Mouse (Mus musculus) right cerebral cortex, postnatal 4 days (tissue): ENCODE measurements around the gene Alyref.
"Not testable (repeated sequence)": the region's sequence is repeated elsewhere in the genome, so short reads cannot be mapped to it uniquely, and the experiment has no call there.

ENCODE experiments used
- DNase-seq: peaks from one replicate; pipeline ENCODE4 v3.0.0-alpha.2; 2022

Alyref gene

GRCm38 (mm10) chr11:120598990-120599549, 905 bp upstream of the Alyref start:
- no peak for DNase-seq

- no peak for DNase-seq
Measured at GRCm38 (mm10) chr11:120597240-120598235, 627 bp downstream of the Alyref start.

- no peak for DNase-seq
Measured at GRCm38 (mm10) chr11:120588531-120588930, 9.6 kb downstream of the Alyref start.

- no peak for DNase-seq
Measured at GRCm38 (mm10) chr11:120583937-120584336, 14.2 kb downstream of the Alyref start.

- not testable (repeated sequence) for DNase-seq
Measured at GRCm38 (mm10) chr11:120582982-120583293, 15.2 kb downstream of the Alyref start.

- no peak for DNase-seq
Measured at GRCm38 (mm10) chr11:120582268-120582981, 15.7 kb downstream of the Alyref start.

GRCm38 (mm10) chr11:120581490-120582267, 16.5 kb downstream of the Alyref start, which contains the start of gene Arhgdia:
TSS of gene Arhgdia (minus strand) at chr11:120581624.
- peak; percentile 90 for DNase-seq

GRCm38 (mm10) chr11:120580871-120581331, 17.3 kb downstream of the Alyref start:
- peak; percentile 42 for DNase-seq

- DNase-seq = no peak
Measured at GRCm38 (mm10) chr11:120580190-120580589, 18.0 kb downstream of the Alyref start.

- peak; percentile 83 for DNase-seq
Measured at GRCm38 (mm10) chr11:120579316-120580107, 18.7 kb downstream of the Alyref start.

GRCm38 (mm10) chr11:120578694-120579243, 19.4 kb downstream of the Alyref start:
- DNase-seq = no peak

GRCm38 (mm10) chr11:120578024-120578693, 20.0 kb downstream of the Alyref start:
- no peak for DNase-seq

- DNase-seq = peak; percentile 42
Measured at GRCm38 (mm10) chr11:120577211-120578023, 20.7 kb downstream of the Alyref start.

GRCm38 (mm10) chr11:120576365-120576981, 21.7 kb downstream of the Alyref start:
- DNase-seq = no peak

GRCm38 (mm10) chr11:120575940-120576339, 22.2 kb downstream of the Alyref start:
- DNase-seq = no peak

GRCm38 (mm10) chr11:120575046-120575445, 23.1 kb downstream of the Alyref start:
- DNase-seq = no peak

GRCm38 (mm10) chr11:120574278-120574600, 23.9 kb downstream of the Alyref start:
- DNase-seq = no peak

GRCm38 (mm10) chr11:120573585-120574277, 24.4 kb downstream of the Alyref start:
- no peak for DNase-seq
